Mouse (Mus musculus): Measurements from ENCODE around the gene Usp54. TPM values are rescaled to one million over a fixed set of nuclear protein-coding genes. Genes with fewer than 3 reads are reported as not detected.

The Usp54 gene
- polyA plus RNA-seq, 1 experiment from 2014 or later = 8.5 TPM

DNA sequence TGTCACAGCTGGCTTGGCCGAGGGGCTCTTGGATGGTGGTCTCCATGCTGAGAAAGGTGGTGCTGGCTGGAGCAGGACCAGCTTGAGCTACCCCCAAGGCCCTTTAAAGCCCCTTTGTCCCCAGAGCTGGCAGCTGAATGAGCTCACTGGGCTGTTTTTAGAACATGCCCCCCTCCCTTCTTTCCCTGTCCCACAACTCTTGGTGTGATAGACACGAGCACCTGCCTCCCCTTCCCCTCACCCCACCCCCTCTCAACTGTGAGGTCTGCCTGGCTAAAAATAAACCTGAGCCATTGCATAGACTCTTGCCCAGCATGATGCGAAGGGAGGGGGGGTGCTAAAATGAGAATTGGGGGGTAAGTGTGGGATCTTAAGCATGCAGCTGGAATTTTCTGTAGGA lies 23.6 kb upstream of the Usp54 start:
- Histone ChIP-seq H3K27ac (no peak overlapping the region), H3K9me3 (no peaks in the 10 kb centered on the region), H3K27me3 (peaks cover 15% of the 10 kb centered on the region), H3K4me1 (peaks cover 17% of the 10 kb centered on the region), H3K4me3 (no peak overlapping the region), H3K9ac (no peak overlapping the region), H3K36me3 (no peaks in the 10 kb centered on the region), H3K4me2 (no peak overlapping the region)
- WGBS = 51% methylated on average over 3 of the region's 3 CpGs
- ATAC-seq (ENCODE audit: insufficient number of reproducible peaks, insufficient read depth, low FRiP score, low TSS enrichment, low read depth) = no peak

DNA sequence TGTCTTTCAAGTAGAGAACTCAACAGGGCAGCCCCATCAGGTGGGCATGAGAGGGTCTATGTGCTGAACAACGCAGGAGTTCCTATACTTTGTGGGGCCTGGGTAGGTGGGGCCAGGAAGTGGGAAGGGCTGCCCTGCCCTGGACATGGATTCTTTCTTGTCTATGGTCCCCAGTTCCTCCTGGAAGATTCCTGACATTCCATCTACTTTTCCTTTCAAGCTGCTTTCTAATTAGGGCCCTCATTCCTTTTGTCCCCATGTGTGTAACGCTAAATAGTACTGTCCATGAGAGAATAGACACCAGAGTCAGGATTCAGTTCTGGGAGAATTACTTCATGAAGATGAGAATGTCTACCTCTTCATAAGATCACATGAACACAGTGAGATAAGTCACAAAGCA lies 22.7 kb upstream of the Usp54 start:
- no peak for ATAC-seq (ENCODE audit: insufficient number of reproducible peaks, insufficient read depth, low FRiP score, low TSS enrichment, low read depth)
- Histone ChIP-seq H3K4me2 (no peak overlapping the region), H3K4me1 (peaks cover 17% of the 10 kb centered on the region), H3K4me3 (no peak overlapping the region), H3K36me3 (no peaks in the 10 kb centered on the region), H3K27me3 (peaks cover 7% of the 10 kb centered on the region), H3K9ac (no peak overlapping the region), H3K27ac (no peak overlapping the region), H3K9me3 (no peaks in the 10 kb centered on the region)
- WGBS = 67% methylated on average over 2 of the region's 2 CpGs

DNA sequence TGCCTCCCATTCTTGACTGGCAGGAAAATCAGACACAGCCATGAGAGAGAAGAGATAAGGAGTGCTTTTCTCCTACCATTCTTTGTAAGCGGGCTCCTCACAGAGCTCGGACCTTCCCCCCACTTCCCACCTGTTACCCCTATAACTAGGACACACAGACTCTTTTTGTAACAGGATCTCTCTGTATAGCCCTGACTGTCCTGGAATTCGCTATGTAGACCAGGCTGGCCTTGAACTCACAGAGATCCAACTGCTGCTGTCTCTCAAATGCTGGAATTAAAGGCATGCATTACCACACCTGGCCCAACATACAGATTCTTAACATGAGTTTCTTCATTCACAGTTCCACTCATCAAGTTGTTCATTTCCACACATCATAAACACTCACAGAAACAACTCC lies 21.9 kb upstream of the Usp54 start:
- Histone ChIP-seq H3K27me3 (peaks cover 6% of the 10 kb centered on the region), H3K4me2 (peak overlapping the region; percentile 91; the same call in 1 of the 2 replicates), H3K9ac (no peak overlapping the region), H3K4me1 (peaks cover 17% of the 10 kb centered on the region), H3K9me3 (no peaks in the 10 kb centered on the region), H3K27ac (no peak overlapping the region; the same call in 1 of the 2 replicates), H3K4me3 (no peak overlapping the region), H3K36me3 (no peaks in the 10 kb centered on the region)
- WGBS = 86% methylated on average over 3 of the region's 3 CpGs
- no peak for ATAC-seq (ENCODE audit: insufficient number of reproducible peaks, insufficient read depth, low FRiP score, low TSS enrichment, low read depth)

DNA sequence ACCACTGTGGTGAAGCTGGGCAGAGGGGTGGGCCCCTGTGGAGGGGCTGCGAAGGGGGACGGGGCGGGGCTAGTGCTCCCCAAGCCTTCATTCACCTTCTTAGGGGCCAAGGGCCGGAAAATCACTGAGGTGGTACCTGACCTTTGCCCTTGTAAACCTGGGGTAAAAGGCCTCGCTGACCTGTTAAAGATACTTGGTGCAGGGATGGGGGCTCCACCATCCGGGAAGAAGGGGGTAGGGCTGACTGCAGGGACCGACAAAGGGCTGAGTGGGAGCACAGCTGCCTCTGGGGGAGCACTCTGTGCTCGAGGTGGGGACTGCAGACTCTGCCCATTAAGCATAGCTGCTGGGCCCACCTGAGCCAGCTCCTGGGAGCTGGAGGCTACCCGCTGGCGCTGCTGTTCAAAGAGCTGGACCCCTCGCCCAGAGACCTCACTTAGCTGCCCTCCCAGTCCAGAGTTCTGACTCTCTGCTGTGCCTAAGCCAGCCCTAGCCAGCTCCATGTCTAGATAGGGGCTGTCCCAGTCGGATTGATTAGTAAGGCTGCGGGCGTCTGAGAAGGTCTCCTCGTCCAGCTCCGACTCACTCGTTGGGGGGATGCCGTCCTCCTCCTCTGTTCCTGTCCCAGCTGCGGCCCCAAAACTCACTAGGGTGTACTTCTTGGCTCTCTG lies 20.9 kb upstream of the Usp54 start:
- ATAC-seq (ENCODE audit: insufficient number of reproducible peaks, insufficient read depth, low FRiP score, low TSS enrichment, low read depth) = 0 out of 2 replicates have a peak, but pooled peaks have one; percentile 15
- Histone ChIP-seq H3K4me1 (peaks cover 17% of the 10 kb centered on the region), H3K27ac (peak overlapping the region; percentile 94), H3K4me3 (peak overlapping the region; percentile 72), H3K36me3 (no peaks in the 10 kb centered on the region), H3K27me3 (peaks cover 6% of the 10 kb centered on the region), H3K9me3 (no peaks in the 10 kb centered on the region), H3K4me2 (peak overlapping the region; percentile 91), H3K9ac (peak overlapping the region; percentile 88)
- 11% methylated on average over 19 of the region's 19 CpGs for WGBS

DNA sequence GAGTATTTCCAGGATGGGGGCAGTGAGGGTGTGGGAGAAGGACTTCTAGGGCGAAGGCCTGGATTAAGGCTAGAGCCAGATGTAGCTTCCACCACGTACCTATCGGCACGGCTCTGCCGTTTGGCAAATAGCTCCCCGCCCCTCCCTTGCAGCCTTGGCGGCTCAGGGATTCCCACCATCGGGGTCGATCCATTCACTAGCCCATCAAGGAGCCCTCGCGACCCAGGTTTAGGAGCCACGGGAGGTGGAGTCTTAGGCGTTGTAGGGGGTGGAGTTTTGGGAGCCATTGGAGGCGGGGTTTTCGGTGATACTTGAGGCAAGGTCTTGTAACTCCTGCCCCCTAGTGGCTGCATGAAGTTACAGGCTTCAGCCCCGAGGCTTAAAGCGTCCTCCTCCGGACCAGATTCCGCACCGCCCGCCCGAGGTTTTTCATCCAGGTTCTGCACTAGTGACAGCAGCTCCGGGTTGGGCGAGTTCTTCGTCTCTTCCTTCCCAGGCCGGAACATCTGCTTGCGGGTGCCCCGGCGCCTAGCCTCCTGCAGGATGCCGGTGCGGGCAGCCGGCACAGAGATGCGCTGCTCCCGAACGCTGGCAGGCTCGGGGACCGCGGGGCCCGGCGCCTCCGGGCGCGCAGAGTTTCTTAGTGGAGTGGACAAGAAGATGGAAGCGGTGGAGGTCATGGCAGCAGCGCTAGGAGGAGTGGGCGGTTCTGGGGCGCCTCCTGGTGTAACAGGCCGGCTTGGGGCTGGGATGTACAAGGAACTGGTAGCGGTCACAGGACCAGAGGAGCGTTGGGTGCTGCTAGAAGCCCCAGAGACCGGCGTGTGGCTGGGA lies 20.2 kb upstream of the Usp54 start:
- peaks cover 4% of the 10 kb centered on the region for H3K27me3 ChIP-seq
- H3K4me3 ChIP-seq = peak overlapping the region; percentile 72
- WGBS = 2% methylated on average over 52 of the region's 52 CpGs
- H3K9ac ChIP-seq = peak overlapping the region; percentile 88
- peaks cover 17% of the 10 kb centered on the region for H3K4me1 ChIP-seq
- H3K36me3 ChIP-seq = no peaks in the 10 kb centered on the region
- peak; percentile 76 for ATAC-seq (ENCODE audit: insufficient number of reproducible peaks, insufficient read depth, low FRiP score, low TSS enrichment, low read depth)
- H3K4me2 ChIP-seq = peak overlapping the region; percentile 91
- peak overlapping the region; percentile 94 for H3K27ac ChIP-seq
- H3K9me3 ChIP-seq = no peaks in the 10 kb centered on the region

DNA sequence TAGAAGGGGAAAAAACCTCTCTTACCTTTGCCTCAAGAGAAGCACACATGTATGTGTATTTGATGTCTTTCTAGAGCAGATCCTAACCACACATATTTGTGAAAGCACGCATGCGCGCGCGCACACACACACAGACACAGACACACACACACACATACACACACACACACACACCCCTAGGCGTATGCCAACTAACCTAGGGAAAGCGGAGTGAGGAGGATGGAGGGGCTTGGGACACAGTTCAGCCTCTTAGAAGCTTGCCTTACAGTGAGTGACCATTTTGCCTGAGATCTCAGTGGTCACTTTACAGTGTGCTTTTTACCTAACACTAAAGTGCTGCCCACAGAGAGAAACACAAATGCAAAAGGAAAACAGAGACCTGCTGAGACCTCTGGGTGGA lies 18.8 kb upstream of the Usp54 start:
- Histone ChIP-seq H3K4me1 (peaks cover 17% of the 10 kb centered on the region), H3K27ac (no peak overlapping the region), H3K4me3 (no peak overlapping the region), H3K9me3 (no peaks in the 10 kb centered on the region), H3K27me3 (no peaks in the 10 kb centered on the region; the same call in 1 of the 2 replicates), H3K4me2 (no peak overlapping the region), H3K36me3 (no peaks in the 10 kb centered on the region), H3K9ac (no peak overlapping the region)
- ATAC-seq (ENCODE audit: insufficient number of reproducible peaks, insufficient read depth, low FRiP score, low TSS enrichment, low read depth) = no peak
- 95% methylated on average over 7 of the region's 7 CpGs for WGBS

DNA sequence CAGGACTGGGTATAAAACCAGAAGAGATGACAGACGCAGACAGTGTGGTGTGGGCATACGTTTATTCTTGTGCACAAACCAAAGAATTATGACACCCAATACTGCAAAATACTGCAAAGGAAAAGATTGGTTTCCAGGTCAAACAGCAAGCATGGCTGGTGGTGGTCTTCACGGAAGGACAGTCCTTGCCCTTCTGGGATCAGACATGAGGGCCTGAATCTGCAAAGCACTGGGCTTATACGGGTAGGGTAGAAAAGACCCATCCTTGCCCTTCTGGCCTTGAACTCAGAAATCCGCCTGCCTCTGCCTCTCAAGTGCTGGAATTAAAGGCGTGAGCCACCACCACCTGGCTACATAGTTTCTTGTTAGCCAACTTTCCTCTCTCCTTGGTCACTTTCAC lies 18.0 kb upstream of the Usp54 start:
- peaks cover 17% of the 10 kb centered on the region for H3K4me1 ChIP-seq
- no peak for ATAC-seq (ENCODE audit: insufficient number of reproducible peaks, insufficient read depth, low FRiP score, low TSS enrichment, low read depth)
- no peaks in the 10 kb centered on the region; the same call in 1 of the 2 replicates for H3K27me3 ChIP-seq
- H3K27ac ChIP-seq = no peak overlapping the region
- H3K9me3 ChIP-seq = no peaks in the 10 kb centered on the region
- 89% methylated on average over 6 of the region's 6 CpGs for WGBS
- no peaks in the 10 kb centered on the region for H3K36me3 ChIP-seq
- H3K4me2 ChIP-seq = no peak overlapping the region
- no peak overlapping the region for H3K9ac ChIP-seq
- no peak overlapping the region for H3K4me3 ChIP-seq

DNA sequence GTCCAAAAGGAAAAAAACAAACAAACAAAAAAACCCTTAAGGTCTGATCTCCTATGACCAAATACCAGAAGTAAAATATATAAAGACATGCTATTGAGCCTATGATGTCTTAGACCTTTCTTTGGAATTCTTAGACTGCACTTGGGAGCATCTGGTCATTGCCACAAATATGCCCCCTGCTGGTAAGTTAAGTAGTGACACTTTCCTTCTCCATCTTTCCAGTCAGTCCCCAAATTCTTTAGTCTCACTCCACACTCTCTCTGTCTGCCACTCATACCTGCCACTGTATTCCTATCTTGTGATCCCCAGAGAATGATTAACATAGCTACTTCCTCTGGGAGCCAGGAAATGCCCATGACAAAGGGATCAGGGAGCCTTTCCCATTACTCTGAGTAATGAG lies 17.5 kb upstream of the Usp54 start:
- Histone ChIP-seq H3K4me3 (no peak overlapping the region), H3K4me2 (no peak overlapping the region), H3K27ac (no peak overlapping the region), H3K27me3 (no peaks in the 10 kb centered on the region; the same call in 1 of the 2 replicates), H3K4me1 (peaks cover 17% of the 10 kb centered on the region), H3K36me3 (no peaks in the 10 kb centered on the region), H3K9ac (no peak overlapping the region), H3K9me3 (no peaks in the 10 kb centered on the region)
- ATAC-seq (ENCODE audit: insufficient number of reproducible peaks, insufficient read depth, low FRiP score, low TSS enrichment, low read depth) = no peak

DNA sequence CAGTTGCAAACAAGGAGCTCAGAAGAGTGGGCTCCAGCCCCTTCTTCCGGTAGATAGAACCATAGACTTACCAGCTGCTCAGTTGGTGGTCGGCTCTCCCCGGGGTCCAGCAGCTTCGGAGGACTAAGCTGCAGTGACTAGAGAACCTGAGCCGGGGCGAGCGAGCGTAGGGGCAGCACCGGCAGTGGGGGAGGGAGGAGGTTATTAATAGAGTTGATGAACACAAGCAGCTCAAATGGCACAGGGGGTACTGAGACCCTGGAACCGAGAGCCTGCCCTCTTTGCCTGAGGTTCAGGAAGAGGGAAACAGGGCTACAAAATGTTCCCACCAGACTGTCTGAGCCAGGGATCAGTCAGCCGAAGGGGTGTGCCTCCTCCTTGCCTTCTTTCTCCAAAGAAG lies 15.5 kb upstream of the Usp54 start, which contains the start of gene Myoz1:
TSS of gene Myoz1 (minus strand) at position 180 of the 400 bp plus-strand sequence.
- H3K9ac ChIP-seq = no peak within 1 kb of the TSS
- no peak for ATAC-seq (ENCODE audit: insufficient number of reproducible peaks, insufficient read depth, low FRiP score, low TSS enrichment, low read depth)
- H3K27me3 ChIP-seq = no peaks in the 10 kb centered on the region
- H3K4me1 ChIP-seq = 0 out of 2 replicates have a peak, but pooled peaks cover 6% of the 10 kb centered on the region
- no peaks in the 10 kb centered on the region for H3K9me3 ChIP-seq
- H3K36me3 ChIP-seq = no peaks in the 10 kb centered on the region
- WGBS = 36% methylated on average over 11 of the region's 11 CpGs
- H3K4me2 ChIP-seq = no peak within 1 kb of the TSS
- no peak within 1 kb of the TSS for H3K27ac ChIP-seq
- H3K4me3 ChIP-seq = no peak within 1 kb of the TSS

DNA sequence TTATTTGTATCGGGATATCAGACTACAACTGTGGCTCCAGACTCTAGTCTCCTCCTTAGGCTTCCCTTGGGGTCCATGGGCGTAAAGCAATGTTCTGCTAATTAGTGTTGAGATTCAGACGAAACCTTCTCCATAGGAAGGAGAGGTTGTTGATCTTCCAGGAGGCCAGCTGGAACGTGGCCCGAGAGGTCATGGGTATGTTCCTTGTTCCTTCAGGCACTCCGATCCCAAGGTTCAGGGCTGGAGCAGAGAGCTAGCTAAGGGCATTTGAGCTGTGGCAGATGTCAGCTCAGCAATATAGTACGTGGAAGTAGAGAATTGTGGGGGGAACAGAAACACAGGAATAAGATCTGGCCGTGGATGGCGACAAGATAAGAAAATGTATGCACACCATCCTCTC lies 14.9 kb upstream of the Usp54 start:
- no peak for ATAC-seq (ENCODE audit: insufficient number of reproducible peaks, insufficient read depth, low FRiP score, low TSS enrichment, low read depth)
- H3K4me3 ChIP-seq = no peak overlapping the region
- H3K4me1 ChIP-seq = 0 out of 2 replicates have a peak, but pooled peaks cover 6% of the 10 kb centered on the region
- WGBS = 51% methylated on average over 9 of the region's 9 CpGs
- H3K27ac ChIP-seq = no peak overlapping the region
- H3K4me2 ChIP-seq = no peak overlapping the region
- no peaks in the 10 kb centered on the region for H3K9me3 ChIP-seq
- H3K9ac ChIP-seq = no peak overlapping the region
- H3K36me3 ChIP-seq = no peaks in the 10 kb centered on the region
- no peaks in the 10 kb centered on the region for H3K27me3 ChIP-seq

DNA sequence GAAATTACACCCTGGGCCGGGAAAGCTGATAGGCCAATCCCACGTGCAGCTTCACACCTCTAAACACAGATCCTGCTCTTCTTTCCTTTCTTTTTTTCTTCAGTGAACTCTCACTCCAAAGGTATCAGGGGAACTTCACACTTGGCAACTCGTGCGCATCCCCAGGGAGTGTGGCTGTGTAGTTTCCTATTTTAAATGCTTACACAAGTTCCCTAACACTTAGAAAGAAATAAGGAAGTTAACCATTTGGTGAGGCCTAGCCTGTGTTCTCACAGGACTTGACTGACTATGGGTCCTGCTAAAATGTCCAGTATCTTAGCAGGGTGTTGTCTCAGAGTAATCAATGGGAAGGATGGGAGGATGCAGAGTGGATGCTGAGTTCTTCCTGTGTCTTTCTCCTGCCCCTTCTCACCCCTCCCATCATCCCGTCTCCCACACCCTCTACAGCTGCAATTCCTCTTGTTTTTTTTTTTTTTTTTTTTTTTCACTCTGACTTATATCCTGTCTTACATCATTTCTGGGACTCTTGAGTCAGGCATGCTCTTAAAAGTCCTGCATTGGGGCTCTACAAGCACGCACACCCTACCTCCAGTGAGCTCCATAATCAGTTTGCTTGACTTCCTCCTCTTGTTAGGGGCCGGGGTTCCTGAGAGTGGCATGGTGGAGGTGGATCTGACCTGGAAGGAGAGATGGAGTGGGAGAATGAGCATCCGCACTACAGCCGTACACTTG lies 14.0 kb upstream of the Usp54 start:
- H3K9ac ChIP-seq = no peak overlapping the region
- no peaks in the 10 kb centered on the region for H3K9me3 ChIP-seq
- no peak for ATAC-seq (ENCODE audit: insufficient number of reproducible peaks, insufficient read depth, low FRiP score, low TSS enrichment, low read depth)
- no peak overlapping the region for H3K4me3 ChIP-seq
- no peaks in the 10 kb centered on the region for H3K36me3 ChIP-seq
- no peaks in the 10 kb centered on the region for H3K27me3 ChIP-seq
- no peak overlapping the region for H3K4me2 ChIP-seq
- no peak overlapping the region for H3K27ac ChIP-seq
- no peaks in the 10 kb centered on the region for H3K4me1 ChIP-seq
- 77% methylated on average over 9 of the region's 9 CpGs for WGBS

Data from embryonic facial prominence, embryonic 13.5 days (tissue).